Mouse (Mus musculus): Measurements from ENCODE around the gene Proser3.

The Proser3 gene

DNA sequence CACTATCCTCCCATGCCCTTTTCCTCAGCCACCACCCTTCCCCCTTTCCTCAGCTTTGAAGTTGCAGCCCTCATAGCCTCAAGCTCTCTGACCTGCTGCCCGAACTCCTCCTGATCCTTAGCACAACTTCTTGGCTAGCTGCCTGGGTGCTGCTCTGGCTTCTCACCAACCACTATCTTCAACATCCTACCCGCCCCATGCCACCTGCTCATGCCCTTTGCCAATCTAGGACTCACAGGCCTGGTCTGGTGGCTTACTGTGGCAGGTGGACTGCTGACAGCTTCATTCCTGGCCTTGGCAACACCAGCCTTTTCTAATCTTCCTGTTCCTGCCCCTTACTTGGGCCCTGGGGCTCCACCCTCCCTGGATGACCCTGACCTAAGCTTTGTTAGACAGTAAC, 20.9 kb upstream of the Proser3 start:
- peak; percentile 61 for DNase-seq

DNA sequence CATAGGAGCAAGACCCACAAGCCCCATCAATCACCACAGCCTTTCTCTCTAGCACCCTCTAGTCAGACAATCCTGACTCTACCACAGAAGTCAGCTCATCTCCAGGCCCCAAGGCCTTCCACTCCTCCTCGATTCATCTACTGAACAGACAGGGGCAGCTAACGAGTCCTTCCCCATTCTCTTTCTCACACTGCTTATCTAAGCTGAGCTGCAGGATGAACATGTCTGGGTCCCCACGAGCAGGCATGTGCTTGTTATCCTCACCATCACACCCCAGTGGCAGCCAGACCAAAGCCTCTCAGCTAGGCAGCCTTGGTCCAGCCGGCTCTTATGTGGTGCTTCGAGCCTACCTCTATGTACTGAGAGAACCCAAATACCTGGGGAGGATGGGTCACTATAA, 20.3 kb upstream of the Proser3 start:
- DNase-seq, result no peak

DNA sequence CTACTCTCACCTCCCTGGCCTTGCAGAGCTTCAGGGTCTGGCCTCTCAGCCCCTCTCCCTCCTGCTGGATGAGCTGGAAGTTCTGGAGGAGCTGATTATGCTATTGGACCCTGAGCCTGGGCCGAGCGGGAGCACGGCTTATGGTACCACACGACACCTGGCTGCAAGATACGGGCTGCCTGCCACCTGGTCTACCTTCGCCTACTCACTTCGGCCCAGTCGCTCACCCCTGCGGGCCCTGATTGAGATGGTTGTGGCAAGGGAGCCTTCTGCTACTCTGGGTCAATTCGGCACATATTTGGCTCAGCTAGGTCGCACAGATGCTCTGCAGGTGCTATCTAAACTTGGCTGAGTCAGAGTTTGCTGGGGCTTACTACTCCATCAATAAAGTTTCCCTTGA, 15.5 kb upstream of the Proser3 start:
- no peak for DNase-seq

DNA sequence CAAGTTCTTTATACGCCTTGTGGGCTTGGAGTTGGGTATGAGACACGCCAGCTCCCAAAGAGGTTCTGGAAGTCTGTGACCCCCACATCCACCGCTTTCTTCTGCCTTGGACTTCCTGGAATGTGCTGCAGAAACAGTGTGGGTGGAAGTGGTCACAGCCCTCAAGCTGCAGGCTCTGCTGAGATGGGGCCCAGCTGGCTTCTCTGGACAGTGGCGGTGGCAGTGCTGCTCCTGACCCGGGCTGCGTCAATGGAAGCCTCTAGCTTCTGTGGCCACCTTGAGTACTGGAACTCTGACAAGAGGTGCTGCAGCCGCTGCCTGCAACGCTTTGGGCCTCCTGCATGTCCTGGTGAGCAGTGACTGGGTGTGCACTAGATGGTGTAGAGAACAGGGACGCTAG, 13.9 kb upstream of the Proser3 start:
- peak; percentile 65 for DNase-seq

DNA sequence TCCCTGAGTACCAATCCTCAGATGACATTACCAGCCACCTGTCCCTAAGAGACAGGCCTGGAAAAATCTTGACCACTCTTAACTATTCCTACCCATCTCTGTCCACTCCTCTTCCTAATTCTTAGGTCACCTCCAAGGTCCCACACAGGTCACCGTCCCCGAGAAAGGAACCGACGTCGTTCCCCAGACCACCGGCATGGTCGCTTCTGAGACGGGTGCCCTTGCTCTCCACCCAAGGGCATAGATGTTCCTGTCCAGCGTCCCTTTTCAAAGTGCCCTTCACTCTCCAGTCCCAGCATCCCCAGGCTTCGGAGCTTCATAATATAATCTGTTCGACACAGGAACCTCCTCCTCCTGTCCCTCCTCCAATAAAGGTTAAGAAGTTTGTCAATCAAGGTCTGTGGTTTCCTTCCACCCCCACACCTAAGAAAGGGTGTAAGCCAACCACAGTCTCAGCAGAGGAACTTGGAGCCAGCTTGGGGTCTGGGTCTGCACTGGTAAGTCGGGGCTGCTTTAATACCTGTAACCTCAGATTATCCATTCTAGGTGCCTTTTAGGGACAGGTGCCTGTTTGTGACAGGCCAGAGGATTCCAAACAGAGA, 13.0 kb upstream of the Proser3 start, which contains the start of gene Igflr1:
Gene Igflr1 (plus strand): TSS at position 458 of the 602 bp plus-strand sequence.
- DNase-seq, result no peak

DNA sequence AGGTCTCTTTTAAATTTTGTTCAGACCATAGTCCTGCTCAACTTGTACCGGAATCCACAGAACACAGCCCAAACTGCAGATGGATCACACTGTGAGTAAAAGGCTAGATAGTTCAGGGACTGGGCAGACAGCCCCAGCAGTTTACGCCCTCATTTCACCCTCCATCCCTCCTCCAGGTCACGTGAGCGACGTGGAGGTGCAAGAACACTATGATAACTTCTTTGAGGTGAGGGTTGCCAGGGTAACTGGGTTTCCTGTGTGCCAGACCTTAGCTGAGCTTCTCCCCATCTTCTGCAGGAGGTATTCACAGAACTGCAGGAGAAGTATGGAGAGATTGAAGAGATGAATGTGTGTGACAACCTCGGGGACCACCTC, 11.8 kb upstream of the Proser3 start:
- DNase-seq, result no peak

DNA sequence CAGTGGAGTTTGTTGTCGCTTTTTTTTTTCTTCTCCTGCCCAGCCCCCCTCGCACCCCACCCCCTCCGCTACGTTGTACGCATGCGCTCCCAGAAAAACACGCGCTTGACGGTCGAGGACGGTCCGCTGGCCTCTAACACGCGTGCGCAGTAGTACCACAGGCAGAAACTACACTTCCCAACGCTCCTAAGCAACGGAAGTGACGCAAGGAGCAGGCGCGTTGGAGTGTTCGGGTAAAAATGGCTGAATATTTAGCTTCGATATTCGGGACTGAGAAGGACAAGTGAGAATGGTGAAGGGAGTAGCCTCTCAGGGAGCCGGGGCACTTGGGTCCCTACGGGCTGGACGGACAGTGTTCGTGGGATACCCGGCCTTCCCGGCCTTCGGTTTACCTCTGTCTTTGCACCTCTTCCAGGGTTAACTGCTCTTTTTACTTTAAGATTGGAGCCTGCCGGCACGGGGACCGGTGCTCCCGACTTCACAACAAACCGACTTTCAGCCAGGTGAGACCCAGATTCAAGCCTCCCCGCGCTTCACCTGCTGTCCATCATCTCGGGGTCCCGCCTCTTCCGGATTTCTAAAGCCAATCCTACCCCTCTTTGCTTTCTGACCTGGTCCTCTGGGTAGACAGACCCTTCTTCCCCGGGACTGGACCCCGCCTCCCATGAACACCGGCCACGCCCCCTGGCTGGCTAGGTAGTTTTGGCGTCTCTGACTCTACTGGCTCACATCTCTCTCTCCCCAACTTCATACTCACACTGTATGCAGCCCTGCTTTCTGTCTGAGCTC, 11.2 kb upstream of the Proser3 start, which contains the start of the genes U2af1l4, Gm49396 and Psenen:
Gene U2af1l4 (plus strand): TSS at position 185 of the 789 bp plus-strand sequence.
Gene Gm49396 (plus strand): TSS at position 228 of the 789 bp plus-strand sequence.
Gene Psenen (minus strand): TSS at position 511 of the 789 bp plus-strand sequence.
- DNase-seq, result peak; percentile 98

DNA sequence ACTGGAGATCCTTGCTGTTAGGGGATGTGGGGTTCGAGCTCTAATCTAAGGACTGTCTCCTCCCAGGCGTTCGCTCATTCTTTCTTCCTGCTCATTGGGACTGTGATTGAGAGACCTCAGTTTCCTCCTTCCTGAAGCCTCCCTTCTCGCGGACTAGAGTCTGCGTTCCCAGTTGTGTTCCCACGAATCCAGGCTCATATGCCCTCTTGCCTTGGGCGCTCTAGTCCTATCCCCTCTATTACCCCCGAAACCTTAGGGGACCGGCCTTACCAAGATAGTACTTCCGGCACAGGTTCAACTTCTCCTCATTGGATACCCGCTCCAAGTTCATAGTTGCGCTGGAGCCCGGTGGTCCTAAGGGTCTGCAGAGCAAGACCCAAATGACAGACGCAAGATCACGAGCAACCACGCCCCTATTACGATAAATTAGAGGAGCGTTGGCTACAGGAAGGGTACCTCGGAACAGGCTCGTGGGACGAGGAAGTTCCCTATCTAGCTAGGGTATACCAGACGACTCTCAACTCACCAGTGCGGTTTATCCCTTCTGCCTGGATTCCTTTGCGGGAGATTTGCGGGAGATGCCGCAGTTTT, 10.5 kb upstream of the Proser3 start:
- peak; percentile 47 for DNase-seq

DNA sequence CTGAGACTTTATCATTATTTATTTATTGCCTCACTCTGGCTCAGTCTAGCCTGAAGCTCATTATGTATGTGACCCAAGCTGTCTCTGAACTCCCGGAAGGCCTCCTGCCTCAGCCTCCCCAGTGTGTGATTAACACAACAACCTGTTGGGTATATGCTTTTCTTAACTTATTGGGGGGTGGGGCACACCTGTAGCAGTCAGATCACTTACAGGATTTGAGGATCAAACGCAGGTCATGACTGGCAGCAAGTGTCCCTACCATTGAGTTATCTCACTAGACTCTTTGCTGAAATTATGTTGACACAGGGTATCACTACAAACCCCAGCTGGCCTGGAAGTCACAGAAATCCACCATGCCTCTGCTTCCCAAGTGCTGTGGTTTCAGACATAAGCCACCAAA, 8.2 kb upstream of the Proser3 start:
- no peak for DNase-seq

DNA sequence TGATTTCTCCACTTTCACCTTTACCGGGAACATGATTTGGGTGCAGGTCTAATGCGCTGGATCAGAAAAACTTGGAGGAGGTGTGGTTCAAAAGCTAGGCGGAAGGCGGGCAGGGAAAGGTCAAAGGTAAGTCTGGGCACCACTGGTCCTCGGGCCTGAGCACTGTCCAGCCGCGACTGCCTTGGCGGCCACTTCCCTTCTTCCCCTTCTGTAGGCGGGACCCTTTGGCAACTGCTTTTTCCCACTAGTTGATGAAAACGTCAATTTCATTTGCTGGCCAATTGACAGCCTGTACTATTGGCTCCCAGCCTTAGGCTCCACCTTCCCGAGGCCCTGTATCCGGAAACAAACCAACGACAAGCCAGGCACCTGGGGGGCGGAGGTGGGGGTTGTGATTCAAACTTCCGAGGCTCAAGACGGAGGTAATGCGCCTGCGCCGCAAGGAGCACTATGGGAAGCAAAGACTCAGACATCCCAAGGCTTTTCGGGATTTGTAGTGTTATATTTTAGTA, 7.4 kb upstream of the Proser3 start, which contains the start of gene Lin37:
Gene Lin37 (minus strand): TSS at position 396 of the 512 bp plus-strand sequence.
- peak; percentile 98 for DNase-seq

DNA sequence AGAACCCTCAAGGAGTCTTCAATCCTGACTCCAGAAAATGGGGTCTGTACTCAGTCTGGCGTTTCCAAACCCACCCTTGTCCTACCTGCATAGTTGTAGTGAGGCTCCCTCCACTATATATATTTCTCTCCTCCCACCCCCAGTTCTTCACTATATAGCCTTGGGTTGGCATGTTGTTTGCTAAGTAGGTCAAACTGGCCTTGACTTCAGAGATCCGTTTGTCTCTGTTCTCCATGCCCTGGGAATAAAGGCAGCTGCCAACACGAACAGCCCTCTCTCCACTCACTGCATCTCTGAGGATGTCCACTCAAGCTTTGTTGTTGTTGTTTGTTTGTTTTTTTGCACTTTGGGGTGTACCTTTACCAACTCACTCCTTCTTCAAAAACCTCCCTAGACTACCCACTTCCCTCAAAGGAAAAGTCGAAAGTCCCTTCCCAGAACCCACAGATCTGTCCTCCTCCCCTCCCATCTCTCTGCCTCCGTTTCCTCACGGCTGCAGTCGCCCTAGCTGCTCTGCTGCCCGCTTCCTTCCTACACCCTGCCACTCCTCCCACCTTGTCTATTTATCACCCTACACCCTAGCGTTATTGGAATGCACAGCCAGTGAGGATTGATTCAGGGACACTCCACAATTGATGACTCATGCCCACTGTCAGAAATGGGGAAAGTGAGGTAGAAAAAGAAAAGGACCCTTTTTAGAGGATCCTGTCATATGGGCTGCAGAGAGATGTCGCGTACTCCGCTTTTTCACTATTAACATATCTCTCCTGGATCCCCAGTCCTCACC, 6.8 kb upstream of the Proser3 start:
- DNase-seq, result no peak

DNA sequence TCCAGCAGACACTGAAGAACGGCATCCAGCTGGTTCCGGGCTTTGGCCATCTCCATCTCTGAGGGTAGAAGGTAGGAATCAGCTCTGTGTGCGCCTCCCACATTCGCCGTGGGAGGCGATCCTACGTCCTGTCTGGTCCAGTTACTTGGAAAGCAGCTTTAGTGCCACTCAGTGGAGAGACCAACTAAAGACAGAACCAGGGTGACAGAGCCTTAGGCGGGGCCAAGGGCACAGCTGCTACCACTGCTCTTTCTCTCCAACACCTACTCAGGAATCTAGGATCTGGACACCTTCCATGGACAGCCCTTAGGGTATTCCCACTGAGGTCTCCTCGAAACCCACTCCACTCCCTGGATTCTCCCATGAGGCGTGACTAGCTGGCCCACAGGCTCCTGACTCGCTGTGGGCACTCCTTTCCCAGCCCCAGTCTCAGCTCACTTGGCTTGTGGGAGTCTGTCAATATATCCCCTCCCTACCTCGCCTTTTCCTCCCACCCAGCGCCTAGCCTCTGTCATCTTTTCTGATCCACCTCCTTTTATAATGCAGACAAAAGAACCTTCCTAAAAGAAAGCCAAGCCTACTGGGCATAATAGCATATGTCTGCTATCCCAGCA, 5.9 kb upstream of the Proser3 start:
- DNase-seq, result no peak

DNA sequence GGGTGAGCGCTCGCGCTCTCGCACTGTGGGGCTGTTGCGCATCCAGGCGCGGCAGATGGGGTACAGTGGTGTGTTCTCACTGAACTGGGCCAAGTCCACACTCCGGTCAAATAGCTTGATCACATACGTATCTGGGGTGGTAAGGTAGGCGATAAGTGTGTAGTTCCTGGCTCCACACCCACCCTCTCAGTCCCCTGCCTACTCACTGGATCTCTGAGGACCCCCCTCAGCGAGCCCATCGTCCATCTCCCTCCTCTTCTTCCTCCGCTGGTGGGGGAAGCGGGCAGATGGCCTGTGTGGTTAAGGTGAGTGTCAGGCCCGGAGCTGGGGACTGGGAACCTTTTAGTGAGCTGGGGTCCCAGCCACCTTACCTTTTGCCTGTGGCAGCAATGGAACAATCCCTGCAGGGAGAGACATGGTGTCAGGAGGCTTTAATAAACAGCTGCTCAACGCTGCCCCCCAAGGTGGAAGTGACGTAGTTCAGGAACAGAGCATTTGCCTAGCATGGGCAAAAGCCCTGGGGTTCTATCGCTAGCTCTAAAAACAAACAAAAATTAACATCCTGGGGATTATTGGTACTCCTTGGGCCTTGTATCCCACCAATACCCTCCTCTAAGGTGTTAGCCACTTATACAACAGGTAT, 4.9 kb upstream of the Proser3 start:
- no peak for DNase-seq

DNA sequence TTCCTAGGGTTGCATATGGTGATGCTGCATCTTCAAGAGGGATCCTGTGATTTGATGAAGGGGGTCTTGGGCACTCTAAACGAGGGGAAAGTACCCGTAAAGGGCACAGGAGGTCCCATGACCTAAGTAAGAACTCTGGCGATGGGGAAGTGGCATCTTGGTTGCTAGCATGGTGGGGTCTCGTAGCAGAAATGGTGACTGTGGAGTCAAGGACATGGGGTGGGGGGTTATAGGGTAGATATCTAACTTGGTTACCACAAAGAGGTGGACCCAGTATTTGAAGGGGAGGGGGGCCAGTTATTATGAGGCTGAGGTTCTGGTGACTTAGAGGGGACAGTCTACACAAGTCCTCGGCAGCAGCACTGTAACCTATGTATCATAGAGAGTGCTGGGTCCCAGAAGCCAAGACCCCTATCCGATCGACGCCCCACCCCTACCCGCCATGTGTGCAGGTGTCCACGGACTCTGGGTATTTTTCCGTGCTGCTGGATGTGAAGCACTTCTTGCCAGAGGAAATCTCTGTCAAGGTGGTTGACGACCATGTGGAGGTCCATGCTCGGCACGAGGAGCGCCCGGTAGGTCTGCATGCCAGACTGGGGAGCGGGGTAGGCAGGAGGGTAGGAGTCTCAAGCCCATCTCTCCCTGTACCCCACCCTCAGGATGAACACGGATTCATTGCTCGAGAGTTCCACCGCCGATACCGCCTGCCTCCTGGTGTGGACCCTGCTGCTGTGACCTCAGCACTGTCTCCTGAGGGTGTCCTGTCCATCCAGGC, 1.9 kb upstream of the Proser3 start:
- DNase-seq, result no peak

DNA sequence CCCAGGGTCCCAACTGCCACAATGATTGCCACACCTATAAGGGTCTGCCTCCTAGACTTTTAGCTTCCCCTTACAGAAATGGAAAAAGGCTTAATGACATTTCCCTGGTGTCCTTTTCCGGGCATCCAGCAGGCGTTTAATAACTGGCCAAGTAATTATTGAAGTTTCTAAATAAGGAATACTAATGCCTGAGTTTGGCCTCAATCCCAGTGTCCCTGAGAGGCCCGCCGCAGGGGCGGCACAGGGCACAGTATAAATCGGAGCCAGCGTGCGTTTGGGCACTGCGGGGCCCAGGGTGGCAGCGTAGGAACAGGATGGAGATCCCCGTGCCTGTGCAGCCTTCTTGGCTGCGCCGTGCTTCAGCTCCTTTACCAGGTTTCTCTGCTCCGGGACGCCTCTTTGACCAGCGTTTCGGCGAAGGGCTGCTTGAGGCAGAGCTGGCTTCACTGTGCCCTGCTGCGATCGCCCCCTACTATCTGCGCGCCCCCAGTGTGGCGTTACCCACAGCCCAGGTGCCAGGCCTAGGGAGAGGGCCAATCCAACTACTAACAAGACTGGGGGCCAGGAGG, 1.0 kb upstream of the Proser3 start:
- peak; percentile 62 for DNase-seq

DNA sequence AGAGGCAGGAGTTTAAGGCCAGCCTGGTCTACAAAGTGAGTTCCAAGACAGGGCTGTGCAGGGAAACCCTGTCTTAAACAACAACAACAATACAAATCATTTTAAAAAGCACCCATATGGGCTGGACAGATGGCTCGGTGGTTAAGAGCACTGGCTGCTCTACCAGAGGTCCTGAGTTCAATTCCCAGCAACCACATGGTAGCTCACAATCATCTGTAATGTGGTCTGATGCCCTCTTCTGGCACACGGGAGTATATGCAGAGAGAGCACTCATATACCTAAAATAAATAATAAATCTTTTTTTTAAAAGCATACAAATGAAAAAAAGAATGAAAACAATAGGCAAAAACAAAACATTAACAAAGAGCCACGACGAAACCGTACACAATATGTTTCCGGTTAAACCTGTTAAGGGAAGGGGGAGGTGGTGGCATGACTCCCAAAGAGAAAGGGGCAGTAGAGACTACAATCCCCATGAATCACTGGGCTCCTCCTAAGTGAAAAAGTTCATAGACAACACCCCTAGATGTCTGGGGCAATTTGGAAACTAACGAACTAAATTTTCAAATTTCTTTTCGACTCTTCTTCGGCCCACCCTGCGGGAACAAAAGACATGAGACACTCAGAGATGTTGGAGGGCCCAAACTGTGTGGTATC, 526 bp downstream of the Proser3 start:
- DNase-seq, result no peak

DNA sequence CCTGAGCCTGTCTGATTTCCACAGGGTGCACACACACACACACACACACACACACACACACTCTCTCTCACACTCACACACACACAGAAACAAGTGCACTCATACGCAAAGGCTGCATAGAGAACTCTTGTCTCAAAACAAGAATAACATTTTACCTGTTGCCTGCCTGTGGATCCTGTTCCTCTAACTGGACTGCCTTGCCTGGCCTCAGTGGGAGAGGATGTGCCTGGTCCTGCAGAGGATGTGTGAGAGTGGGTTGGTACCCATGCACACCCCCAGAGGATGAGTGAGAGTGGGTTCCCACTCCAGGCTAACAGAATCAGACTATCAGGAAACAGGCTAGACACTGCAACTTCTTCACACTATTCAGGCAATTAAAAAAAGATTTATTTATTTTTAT, 1.5 kb downstream of the Proser3 start:
- DNase-seq, result no peak

DNA sequence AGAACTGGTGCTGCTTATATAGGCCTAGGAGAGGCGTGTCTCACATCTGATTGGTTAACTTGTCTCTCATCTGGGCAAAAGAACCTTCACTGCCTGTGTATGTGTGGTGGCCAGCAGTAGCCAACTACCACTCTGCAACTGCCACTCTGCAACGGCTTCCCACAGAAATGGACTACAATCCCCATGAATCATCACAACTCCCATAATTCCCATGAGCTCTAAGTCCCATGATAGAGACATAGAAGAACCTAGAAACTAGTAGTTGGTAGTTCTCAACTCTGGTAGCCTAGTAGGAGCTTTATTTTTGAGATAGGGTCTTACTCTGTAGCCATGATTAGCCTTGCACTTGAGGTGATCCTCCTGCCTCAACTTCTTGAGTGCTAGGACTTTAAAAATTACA, 2.2 kb downstream of the Proser3 start:
- no peak for DNase-seq

DNA sequence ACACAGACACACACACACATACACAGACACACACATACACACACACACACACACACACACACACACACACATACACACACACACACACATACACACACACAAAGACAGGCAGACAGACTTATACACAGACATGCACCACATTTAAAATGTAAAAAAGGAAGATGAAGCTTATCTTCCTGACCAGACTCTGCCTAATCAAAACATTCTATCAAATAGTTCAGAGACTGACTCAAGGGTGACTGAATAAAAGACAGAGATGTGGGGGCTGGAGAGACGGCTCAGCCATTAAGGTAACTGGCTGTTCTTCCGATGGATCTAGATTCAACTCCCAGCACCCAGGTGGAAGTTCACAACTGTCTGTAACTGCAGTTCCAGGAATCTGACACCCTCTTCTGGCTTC, 7.8 kb downstream of the Proser3 start:
- no peak for DNase-seq

DNA sequence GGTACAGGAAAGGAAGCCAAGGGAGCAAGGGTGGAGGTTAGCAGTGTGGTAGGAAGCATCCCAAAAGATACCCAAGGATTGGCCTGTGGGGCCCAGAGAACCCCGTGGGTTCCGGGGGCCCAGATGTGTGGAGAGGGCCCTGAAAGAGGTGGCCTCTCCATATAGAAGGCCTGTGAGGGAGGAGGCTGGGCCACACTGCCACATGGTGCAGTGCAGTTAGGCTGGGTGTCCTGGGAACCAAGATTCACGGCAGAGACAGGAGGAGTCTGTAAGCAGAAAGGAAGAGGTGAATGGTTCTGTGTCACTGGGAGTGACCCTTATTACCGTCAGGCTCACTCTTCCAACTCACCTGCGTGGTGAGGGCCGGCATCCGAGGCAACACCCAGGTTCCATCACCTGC, 11.5 kb downstream of the Proser3 start:
- no peak for DNase-seq

All from kidney, postnatal 10 days (tissue).